Mouse (Mus musculus): ENCODE measurements around the gene Bfar. TPM values are rescaled to one million over a fixed set of nuclear protein-coding genes. Genes with fewer than 3 reads are reported as not detected.
A peak's percentile ranks its signal among the peaks of the same experiment; 100 is the strongest.
"Not testable (repeated sequence)": the region's sequence is repeated elsewhere in the genome, so short reads cannot be mapped to it uniquely, and the experiment has no call there.

Gene Bfar
- polyA plus RNA-seq, 1 experiment from 2014 or later, result 51.7 TPM

DNA sequence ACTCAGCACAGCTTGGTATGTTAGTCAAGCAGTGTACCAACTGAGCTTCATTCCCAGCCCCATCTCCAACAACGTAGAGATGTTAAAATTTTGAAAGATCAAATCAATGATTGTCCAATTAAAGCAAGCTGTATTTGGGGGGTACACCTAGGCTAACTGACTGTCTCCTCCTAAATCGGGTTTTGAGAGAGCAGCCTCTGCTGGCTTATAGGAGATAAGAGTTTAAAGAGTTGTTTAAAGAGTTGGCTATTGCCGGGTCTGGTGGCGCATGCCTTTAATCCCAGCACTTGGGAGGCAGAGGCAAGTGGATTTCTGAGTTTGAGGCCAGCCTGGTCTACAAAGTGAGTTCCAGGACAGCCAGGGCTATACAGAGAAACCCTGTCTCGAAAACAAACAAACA, 762 bp upstream of the Bfar start:
- not testable (repeated sequence) for ATAC-seq (ENCODE audit: insufficient number of reproducible peaks, low FRiP score, low TSS enrichment, low read depth); H3K36me3 ChIP-seq; H3K4me3 ChIP-seq; H3K9me3 ChIP-seq; H3K4me2 ChIP-seq; H3K9ac ChIP-seq; H3K27me3 ChIP-seq
- 74% methylated on average over 5 of the region's 5 CpGs for WGBS
- H3K27ac ChIP-seq, result 0 out of 2 replicates have a peak overlapping the region, but pooled peaks have one; percentile 91
- H3K4me1 ChIP-seq, result peaks cover 16% of the 10 kb centered on the region

DNA sequence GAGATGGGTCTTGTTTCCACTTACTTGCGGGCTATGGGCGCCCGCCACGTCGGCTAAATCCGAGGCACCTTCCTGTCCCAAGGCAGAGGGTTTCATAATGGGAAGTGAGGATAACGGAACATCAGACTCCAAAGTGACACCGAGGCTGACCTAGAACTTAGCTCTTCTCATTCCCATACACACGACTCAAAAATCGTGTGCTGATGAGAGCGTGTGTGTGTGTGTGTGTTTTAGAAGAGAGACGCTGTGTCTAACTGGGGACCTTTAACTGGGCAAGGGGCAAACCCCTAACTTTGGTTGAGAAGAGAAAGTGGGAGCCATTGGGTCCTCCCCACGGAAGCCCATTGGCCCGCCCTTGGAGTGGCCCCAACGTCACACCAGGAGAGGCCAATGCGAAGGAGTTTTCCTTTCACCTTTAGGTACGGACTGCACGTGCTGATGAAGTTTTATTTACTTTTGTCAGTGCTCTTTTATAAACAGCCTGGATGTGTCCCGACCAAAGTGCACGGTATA, 784 bp downstream of the Bfar start:
- Histone ChIP-seq H3K9me3 (no peaks in the 10 kb centered on the region), H3K9ac (peak overlapping the region; percentile 95), H3K36me3 (peaks cover 8% of the 10 kb centered on the region), H3K27ac (peak overlapping the region; percentile 91), H3K27me3 (no peaks in the 10 kb centered on the region), H3K4me2 (peak overlapping the region; percentile 69), H3K4me1 (peaks cover 10% of the 10 kb centered on the region), H3K4me3 (peak overlapping the region; percentile 97)
- 2% methylated on average over 20 of the region's 20 CpGs for WGBS
- 0 out of 2 replicates have a peak, but pooled peaks have one; percentile 1 for ATAC-seq (ENCODE audit: insufficient number of reproducible peaks, low FRiP score, low TSS enrichment, low read depth)

DNA sequence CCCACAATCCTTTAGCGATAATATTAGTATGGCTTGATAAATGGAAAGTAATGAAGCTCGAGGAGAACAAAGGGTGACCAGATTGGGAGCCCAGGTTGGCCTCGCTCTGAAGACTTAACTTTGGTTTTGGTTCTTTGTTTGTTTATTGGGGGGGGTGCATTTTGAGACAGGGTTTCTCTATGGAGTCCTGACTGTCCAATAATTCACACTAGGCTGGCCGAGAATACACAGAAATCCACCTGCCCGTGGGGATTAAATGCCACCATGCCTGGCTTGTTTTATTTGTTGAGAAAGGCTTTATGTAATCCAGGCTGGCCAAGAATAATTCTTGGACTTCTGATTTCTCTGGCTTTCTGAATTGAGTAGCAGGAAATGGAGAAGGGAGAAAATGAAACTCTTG, 1.5 kb downstream of the Bfar start:
- peak overlapping the region; percentile 97 for H3K4me3 ChIP-seq
- no peak for ATAC-seq (ENCODE audit: insufficient number of reproducible peaks, low FRiP score, low TSS enrichment, low read depth)
- WGBS, result 84% methylated on average over 5 of the region's 5 CpGs
- peak overlapping the region; percentile 69 for H3K4me2 ChIP-seq
- H3K36me3 ChIP-seq, result peaks cover 14% of the 10 kb centered on the region
- no peaks in the 10 kb centered on the region for H3K9me3 ChIP-seq
- peaks cover 8% of the 10 kb centered on the region; the same call in 1 of the 2 replicates for H3K4me1 ChIP-seq
- no peaks in the 10 kb centered on the region for H3K27me3 ChIP-seq
- H3K27ac ChIP-seq, result no peak overlapping the region
- H3K9ac ChIP-seq, result no peak overlapping the region

DNA sequence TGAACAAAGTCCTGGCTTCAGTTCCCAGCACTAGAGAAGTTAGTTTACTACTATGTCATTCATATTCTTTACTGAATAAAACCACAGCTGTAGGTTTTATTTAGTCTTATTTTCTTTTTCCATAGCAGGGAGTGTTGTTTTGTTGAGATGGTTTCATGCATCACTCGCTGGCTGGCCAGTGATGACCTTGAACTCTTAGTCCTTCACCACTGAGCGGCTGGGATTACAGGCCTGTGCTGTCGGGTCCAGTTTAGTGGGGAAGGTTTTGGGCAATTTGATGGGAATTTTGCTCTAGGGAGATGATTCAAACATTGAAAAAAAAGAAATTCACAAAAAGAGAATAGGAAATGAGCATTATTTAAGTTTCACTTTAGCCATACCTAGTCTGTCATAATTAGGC, 2.9 kb downstream of the Bfar start:
- Histone ChIP-seq H3K9me3 (no peaks in the 10 kb centered on the region), H3K4me1 (peaks cover 8% of the 10 kb centered on the region; the same call in 1 of the 2 replicates), H3K27me3 (no peaks in the 10 kb centered on the region), H3K36me3 (peaks cover 17% of the 10 kb centered on the region), H3K27ac (no peak overlapping the region), H3K4me2 (no peak overlapping the region), H3K4me3 (no peak overlapping the region), H3K9ac (no peak overlapping the region)
- 93% methylated on average over 3 of the region's 3 CpGs for WGBS
- ATAC-seq (ENCODE audit: insufficient number of reproducible peaks, low FRiP score, low TSS enrichment, low read depth), result no peak

DNA sequence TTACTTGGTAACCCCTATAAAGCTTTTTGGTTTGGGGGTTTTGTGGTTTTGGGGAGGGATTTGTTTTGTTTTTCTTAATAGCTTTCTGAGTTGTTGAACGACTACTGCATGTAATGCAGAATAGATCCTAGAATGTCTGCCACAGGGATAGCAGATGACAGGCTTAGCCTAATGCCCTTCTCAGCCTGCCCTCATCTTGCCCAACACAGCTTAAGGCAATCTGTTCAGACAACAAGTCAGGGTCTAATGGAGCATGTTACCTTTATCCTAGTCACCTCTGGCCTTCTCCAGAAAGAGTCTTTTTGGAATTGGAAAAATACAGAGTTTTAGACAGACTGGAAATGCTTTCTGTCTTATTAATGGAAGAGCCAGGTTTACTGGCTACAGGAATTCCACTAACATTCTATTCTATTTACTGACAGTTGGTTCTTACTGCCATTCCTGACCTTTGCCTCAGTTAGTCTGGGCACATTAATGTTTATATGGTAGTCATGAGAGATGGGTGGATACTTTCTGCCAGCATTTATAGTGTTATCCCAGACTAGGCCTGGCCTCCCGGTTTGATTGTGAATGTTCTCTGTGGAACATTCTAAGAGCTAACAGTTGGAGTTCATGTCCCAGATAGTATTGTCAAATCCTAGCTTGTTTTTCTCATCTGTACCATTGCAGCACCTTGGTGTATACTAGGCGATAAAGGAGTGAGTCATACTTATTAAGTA, 7.1 kb downstream of the Bfar start:
- Histone ChIP-seq H3K36me3 (peaks cover 21% of the 10 kb centered on the region), H3K4me1 (no peaks in the 10 kb centered on the region), H3K27ac (no peak overlapping the region), H3K9ac (no peak overlapping the region), H3K9me3 (no peaks in the 10 kb centered on the region), H3K4me3 (no peak overlapping the region), H3K27me3 (no peaks in the 10 kb centered on the region), H3K4me2 (no peak overlapping the region)
- WGBS, result 80% methylated on average over 3 of the region's 3 CpGs
- no peak for ATAC-seq (ENCODE audit: insufficient number of reproducible peaks, low FRiP score, low TSS enrichment, low read depth)

DNA sequence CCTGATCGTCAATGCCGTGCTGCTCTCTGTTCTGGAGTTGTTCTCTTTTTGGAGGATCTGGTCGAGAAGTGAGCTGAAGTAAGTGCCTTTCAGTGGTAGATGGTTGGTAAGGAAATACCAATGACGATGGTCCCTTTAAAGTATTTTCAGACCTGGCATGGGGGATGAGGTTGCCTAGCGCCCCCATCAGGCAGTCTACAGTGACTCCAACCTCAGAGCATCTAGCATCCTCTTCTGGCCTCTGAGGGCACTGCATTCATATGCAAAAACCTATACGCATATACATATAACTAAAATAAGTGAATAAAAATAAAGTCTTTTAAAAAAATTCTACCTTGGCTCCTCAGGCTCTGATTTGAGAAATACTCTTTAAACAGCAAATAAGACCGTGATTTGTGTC, 27.3 kb downstream of the Bfar start:
- peaks cover 81% of the 10 kb centered on the region for H3K36me3 ChIP-seq
- H3K4me3 ChIP-seq, result no peak overlapping the region
- H3K4me2 ChIP-seq, result no peak overlapping the region
- H3K9me3 ChIP-seq, result no peaks in the 10 kb centered on the region
- no peaks in the 10 kb centered on the region for H3K27me3 ChIP-seq
- WGBS, result 88% methylated on average over 7 of the region's 7 CpGs
- no peak overlapping the region for H3K27ac ChIP-seq
- H3K4me1 ChIP-seq, result no peaks in the 10 kb centered on the region
- no peak overlapping the region for H3K9ac ChIP-seq
- no peak for ATAC-seq (ENCODE audit: insufficient number of reproducible peaks, low FRiP score, low TSS enrichment, low read depth)

DNA sequence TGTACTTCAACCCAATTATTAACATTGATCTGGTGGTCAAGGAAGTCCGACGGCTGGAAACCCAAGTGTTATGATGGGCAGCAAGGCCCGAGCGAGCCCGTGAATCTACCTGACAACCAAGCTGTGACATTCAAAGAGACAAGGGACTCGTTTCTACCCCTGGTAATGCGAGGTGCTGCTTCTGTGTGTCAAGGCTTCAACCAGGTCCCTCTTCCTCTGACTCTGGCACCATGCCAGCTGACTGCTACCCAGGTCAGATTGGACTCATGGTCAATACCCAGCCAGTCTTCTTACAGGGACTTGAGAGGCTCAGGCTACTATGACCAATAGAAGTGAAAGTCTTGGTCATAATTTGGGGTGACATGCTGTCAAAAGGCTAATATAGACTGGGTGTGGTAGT, 30.5 kb downstream of the Bfar start:
- H3K9ac ChIP-seq, result no peak overlapping the region

DNA sequence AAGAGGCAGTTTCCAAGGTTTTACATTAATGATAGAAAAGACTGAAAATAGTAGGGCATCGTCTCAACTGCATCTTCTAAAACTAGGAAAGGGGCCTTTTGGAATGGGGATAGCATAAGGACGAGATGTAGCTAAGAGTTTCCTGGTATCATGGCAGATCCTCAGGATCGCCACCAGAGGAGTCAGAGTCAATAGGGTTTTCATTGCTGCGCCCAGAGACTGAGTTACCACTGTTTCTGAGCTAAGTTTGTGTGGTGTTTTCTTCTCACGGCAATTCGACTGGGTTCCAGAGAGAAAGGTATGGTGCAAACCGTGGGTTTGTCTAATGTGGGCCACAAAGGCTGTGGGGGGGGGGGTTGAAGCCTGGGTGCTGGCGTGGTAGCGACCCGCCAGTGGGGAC, 33.0 kb downstream of the Bfar start:
- Histone ChIP-seq H3K9me3 (no peaks in the 10 kb centered on the region), H3K4me2 (no peak overlapping the region), H3K36me3 (peaks cover 55% of the 10 kb centered on the region), H3K9ac (no peak overlapping the region), H3K4me3 (no peak overlapping the region), H3K4me1 (no peaks in the 10 kb centered on the region), H3K27me3 (no peaks in the 10 kb centered on the region), H3K27ac (no peak overlapping the region)
- WGBS, result 92% methylated on average over 10 of the region's 10 CpGs
- ATAC-seq (ENCODE audit: insufficient number of reproducible peaks, low FRiP score, low TSS enrichment, low read depth), result no peak

More for the DNA sequence above, 30.5 kb downstream of the Bfar start:
- Histone ChIP-seq H3K4me3 (no peak overlapping the region), H3K9me3 (no peaks in the 10 kb centered on the region), H3K27me3 (no peaks in the 10 kb centered on the region), H3K4me2 (no peak overlapping the region), H3K4me1 (no peaks in the 10 kb centered on the region), H3K27ac (no peak overlapping the region), H3K36me3 (peaks cover 80% of the 10 kb centered on the region)
- ATAC-seq (ENCODE audit: insufficient number of reproducible peaks, low FRiP score, low TSS enrichment, low read depth), result no peak
- WGBS, result 93% methylated on average over 7 of the region's 7 CpGs

DNA sequence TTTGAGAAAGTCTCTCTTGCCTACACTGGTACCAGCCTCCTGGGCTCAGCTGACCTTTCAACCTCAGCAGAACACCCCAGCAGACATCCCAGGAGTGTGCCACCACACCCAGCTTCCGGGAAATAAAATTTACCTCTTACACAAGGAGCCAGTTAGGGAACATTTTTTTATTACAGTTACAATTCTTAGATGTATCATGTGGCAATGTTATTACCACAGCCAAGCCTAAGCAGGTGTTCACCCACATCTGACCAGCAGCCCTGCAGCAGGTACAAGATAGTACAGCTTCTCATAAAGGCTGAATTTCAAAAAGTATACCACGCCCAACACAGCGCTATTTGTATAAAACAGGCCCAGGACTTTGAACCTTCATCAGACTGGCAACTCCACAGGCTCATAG, 43.3 kb downstream of the Bfar start:
- Histone ChIP-seq H3K4me1 (no peaks in the 10 kb centered on the region), H3K27ac (no peak overlapping the region), H3K4me2 (no peak overlapping the region), H3K9me3 (no peaks in the 10 kb centered on the region), H3K36me3 (no peaks in the 10 kb centered on the region), H3K4me3 (no peak overlapping the region), H3K27me3 (no peaks in the 10 kb centered on the region), H3K9ac (no peak overlapping the region)
- no peak for ATAC-seq (ENCODE audit: insufficient number of reproducible peaks, low FRiP score, low TSS enrichment, low read depth)
- WGBS, result 72% methylated on average over 3 of the region's 3 CpGs

DNA sequence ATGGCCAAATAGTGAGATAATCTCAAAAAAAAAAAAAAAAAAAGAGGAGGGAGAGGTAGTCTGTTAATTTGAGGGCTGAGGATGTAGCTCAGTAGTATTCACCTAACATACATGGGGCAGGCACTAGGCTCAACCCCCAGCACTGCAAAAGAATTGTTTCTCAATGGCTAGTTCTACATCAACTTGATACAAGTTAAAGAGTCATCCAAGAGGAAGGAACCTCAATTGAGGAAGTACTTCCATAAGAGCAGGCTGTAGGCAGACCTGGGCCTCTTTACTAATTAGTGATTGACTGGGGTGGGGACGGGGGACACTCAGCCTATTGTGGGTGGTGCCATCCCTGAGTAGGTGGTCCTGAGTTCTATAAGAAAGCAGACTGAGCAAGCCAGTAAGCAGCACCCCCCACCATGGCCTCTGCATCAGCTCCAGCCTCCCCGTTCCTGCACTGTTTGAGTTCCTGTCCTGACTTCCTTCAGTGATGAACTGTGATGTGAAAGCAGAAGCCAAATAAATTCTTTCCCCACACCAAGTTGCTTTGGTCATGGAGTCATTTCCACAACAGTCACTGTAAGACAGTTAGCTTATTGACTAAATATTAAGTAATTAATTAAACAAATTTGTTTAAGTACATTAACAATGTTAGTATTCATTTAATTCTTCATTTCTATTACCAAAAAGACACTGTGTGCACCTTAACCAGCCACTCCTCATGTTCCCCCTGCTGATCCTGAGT, 45.3 kb downstream of the Bfar start:
- 79% methylated on average over 2 of the region's 2 CpGs for WGBS
- no peaks in the 10 kb centered on the region for H3K9me3 ChIP-seq
- H3K27ac ChIP-seq, result no peak overlapping the region
- H3K4me3 ChIP-seq, result no peak overlapping the region
- H3K27me3 ChIP-seq, result no peaks in the 10 kb centered on the region
- H3K4me1 ChIP-seq, result no peaks in the 10 kb centered on the region
- H3K4me2 ChIP-seq, result no peak overlapping the region
- ATAC-seq (ENCODE audit: insufficient number of reproducible peaks, low FRiP score, low TSS enrichment, low read depth), result no peak
- H3K9ac ChIP-seq, result no peak overlapping the region
- no peaks in the 10 kb centered on the region for H3K36me3 ChIP-seq

DNA sequence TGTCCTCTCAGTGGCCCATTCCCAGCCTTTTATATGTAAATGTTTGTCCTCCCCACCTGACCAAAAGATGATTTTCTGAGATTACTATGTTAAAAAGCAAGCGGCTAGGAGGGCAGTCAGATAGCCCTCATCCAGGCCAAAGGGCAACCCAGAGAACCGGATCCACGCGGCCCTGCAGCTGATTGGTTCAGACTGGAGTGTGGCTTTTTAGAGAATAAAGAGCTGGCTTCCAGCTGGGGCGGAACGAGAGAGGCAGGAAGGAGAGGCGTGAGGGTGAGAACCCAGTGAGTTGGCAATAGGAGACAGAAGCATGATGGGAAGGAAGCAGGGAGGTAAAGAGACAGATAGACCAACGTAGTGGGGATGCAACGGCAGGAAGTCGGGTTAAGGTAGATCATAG, 51.3 kb downstream of the Bfar start:
- Histone ChIP-seq H3K4me2 (no peak overlapping the region), H3K9me3 (no peaks in the 10 kb centered on the region)
- 42% methylated on average over 10 of the region's 10 CpGs for WGBS

DNA sequence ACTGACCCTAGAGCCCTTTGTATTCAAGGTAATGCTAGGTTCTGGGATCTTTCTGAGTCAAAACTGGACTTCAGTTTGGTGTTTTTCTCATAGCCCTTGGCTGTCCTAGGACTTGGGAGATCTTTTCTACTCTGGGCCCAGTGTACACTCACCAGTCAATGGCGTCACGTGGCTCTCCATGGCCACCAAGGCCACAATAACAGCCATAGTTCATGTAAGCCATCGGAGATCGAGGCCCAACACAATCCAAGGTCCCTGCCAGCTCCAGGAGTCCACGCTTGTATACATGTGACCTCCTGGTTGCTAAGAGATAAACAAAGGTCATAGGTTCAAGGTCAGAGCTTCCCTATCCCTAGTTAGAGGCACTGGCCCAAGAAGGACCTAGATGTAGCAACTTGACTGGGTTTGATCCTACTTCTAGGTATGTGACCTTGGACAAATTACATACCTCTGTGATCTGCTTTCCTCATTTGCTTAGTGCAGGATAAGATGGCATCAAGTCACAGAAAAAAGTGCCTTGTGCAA, 56.2 kb downstream of the Bfar start:
- no peak for ATAC-seq (ENCODE audit: insufficient number of reproducible peaks, low FRiP score, low TSS enrichment, low read depth)
- no peak overlapping the region for H3K4me2 ChIP-seq
- no peaks in the 10 kb centered on the region for H3K9me3 ChIP-seq
- H3K9ac ChIP-seq, result no peak overlapping the region
- H3K36me3 ChIP-seq, result no peaks in the 10 kb centered on the region
- WGBS, result 79% methylated on average over 5 of the region's 5 CpGs
- no peak overlapping the region for H3K27ac ChIP-seq
- no peak overlapping the region for H3K4me3 ChIP-seq
- H3K4me1 ChIP-seq, result 0 out of 2 replicates have a peak, but pooled peaks cover 3% of the 10 kb centered on the region
- peaks cover 5% of the 10 kb centered on the region; the same call in 1 of the 2 replicates for H3K27me3 ChIP-seq

More for the DNA sequence above, 51.3 kb downstream of the Bfar start:
- Histone ChIP-seq H3K4me1 (no peaks in the 10 kb centered on the region), H3K9ac (no peak overlapping the region), H3K36me3 (no peaks in the 10 kb centered on the region), H3K4me3 (no peak overlapping the region), H3K27me3 (no peaks in the 10 kb centered on the region), H3K27ac (no peak overlapping the region)
- no peak for ATAC-seq (ENCODE audit: insufficient number of reproducible peaks, low FRiP score, low TSS enrichment, low read depth)
